Mouse (Mus musculus) stomach, postnatal 0 days (tissue): ENCODE measurements at regions not wholly inside any gene's neighbourhood (a gene's known extent, or its start where the extent isn't known, plus 50 kb on each side); places are given as distances from the start of the nearest gene placed in this dataset.

Experiments
- ATAC-seq: fragments of 200-750 bp; cut with Nextera tagmentation; 2 replicates; pipeline ENCODE4 v1.8.0; 2017; ENCODE audit not compliant: low FRiP score, low TSS enrichment
- DNase-seq: peaks from one replicate; pipeline ENCODE4 v3.0.0-alpha.2; 2016; ENCODE audit warnings: low spot score
- H3K27ac ChIP-seq: fragments of 300-500 bp; sonication (generic); replicated peaks from 2 replicates; pipeline ENCODE4 v1.5.1; 2014; ENCODE audit warnings: mild to moderate bottlenecking, control low read depth
- H3K27me3 ChIP-seq: fragments of 300-500 bp; sonication (generic); 2 replicates; pipeline ENCODE4 v1.6.1; 2014; ENCODE audit warnings: low read length; ENCODE audit not compliant: control insufficient read depth, insufficient read depth
- H3K36me3 ChIP-seq: fragments of 300-500 bp; sonication (generic); 2 replicates; pipeline ENCODE4 v1.6.1; 2014; ENCODE audit warnings: low read length, mixed read lengths; ENCODE audit not compliant: control insufficient read depth, insufficient read depth
- H3K4me1 ChIP-seq: fragments of 300-500 bp; sonication (generic); replicated peaks from 2 replicates; pipeline ENCODE4 v1.6.1; 2014; ENCODE audit warnings: antibody characterized with exemption; ENCODE audit not compliant: control insufficient read depth, insufficient read depth
- H3K4me2 ChIP-seq: fragments of 300-500 bp; sonication (generic); replicated peaks from 2 replicates; pipeline ENCODE4 v1.6.1; 2014; ENCODE audit warnings: low read depth, mild to moderate bottlenecking, control low read depth, moderate library complexity
- H3K4me3 ChIP-seq: fragments of 300-500 bp; sonication (generic); 2 replicates; pipeline ENCODE4 v1.5.1; 2014; ENCODE audit warnings: low read depth, low read length, control low read depth
- H3K9ac ChIP-seq: fragments of 300-500 bp; sonication (generic); 2 replicates; pipeline ENCODE4 v1.6.1; 2014; ENCODE audit warnings: mild to moderate bottlenecking, low read length, control low read depth, mixed read lengths
- H3K9me3 ChIP-seq: fragments of 300-500 bp; sonication (generic); 2 replicates; pipeline ENCODE4 v1.6.1; 2016; ENCODE audit warnings: low read length; ENCODE audit not compliant: control insufficient read depth
- CTCF ChIP-seq: IDR thresholded peaks from 2 replicates; pipeline ENCODE4 v1.5.1; 2016; ENCODE audit warnings: antibody characterized with exemption, low read depth, mild to moderate bottlenecking, moderate library complexity
- EP300 ChIP-seq: optimal IDR thresholded peaks from 2 replicates; pipeline ENCODE3; 2016; ENCODE audit warnings: antibody characterized with exemption
- WGBS: fragments of 180-500 bp; shearing (Covaris S2); extraction: QIAGEN DNeasy Blood & Tissue Kit; methylation state at CpG from one replicate; pipeline ENCODE4 v1.1.7; 2014; 5-methylcytosine and 5-hydroxymethylcytosine counted together

DNA sequence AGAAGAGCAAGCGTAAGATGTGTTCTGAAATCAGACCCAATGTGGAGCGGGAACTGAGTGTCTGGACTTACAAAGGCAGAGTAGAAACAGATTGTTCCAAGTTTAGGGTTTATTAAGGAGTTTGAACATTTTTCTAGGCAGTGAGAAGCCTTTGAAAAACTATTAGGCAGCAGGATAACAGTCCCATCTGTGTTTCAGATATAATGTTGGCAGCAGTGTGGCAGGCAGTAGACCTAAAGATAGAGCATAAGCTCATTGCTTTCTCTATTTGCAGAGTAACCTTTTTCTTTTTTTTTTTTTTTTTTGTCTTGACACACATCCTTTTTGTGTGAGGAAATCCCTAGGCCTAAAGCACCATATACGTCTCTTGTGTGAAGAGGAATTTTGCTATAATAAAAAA, 429.6 kb downstream of the Plcl1 start:
- Histone ChIP-seq H3K36me3 (no peaks in the 10 kb centered on the region), H3K9ac (no peak overlapping the region), H3K9me3 (no peaks in the 10 kb centered on the region), H3K4me3 (no peak overlapping the region), H3K4me2 (no peak overlapping the region), H3K27me3 (no peaks in the 10 kb centered on the region), H3K27ac (no peak overlapping the region), H3K4me1 (no peaks in the 10 kb centered on the region)
- ATAC-seq (no peak), DNase-seq (no peak)
- TF ChIP-seq EP300 (no peak), CTCF (no peak)
- 87% methylated on average over 3 of the region's 3 CpGs for WGBS

DNA sequence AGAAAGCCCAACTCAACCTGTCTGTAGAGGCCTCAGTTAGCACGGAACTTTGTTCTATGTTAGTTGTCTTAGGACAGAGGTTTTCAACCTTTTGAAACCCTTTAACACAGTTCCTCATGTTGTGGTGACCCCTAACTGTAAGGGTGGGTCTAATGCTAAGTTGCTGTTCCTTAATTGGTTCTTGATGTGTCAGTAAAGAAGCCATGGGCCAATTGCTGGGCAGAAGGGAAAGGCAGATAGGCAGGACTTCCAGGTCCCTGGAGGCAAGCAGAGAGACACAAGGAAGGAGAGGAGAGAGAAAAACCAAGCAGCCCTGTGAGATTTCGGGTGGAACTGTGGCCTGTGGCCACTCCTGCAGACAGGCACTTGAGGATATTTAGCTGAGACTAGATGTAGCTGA, 431.0 kb downstream of the Plcl1 start:
- Histone ChIP-seq H3K4me1 (no peaks in the 10 kb centered on the region), H3K4me2 (no peak overlapping the region), H3K4me3 (no peak overlapping the region), H3K36me3 (no peaks in the 10 kb centered on the region), H3K9me3 (no peaks in the 10 kb centered on the region), H3K27ac (no peak overlapping the region), H3K9ac (no peak overlapping the region), H3K27me3 (no peaks in the 10 kb centered on the region)
- DNase-seq (no peak), ATAC-seq (no peak)
- 90% methylated on average over 2 of the region's 2 CpGs for WGBS
- TF ChIP-seq CTCF: no peak
- TF ChIP-seq EP300: no peak

DNA sequence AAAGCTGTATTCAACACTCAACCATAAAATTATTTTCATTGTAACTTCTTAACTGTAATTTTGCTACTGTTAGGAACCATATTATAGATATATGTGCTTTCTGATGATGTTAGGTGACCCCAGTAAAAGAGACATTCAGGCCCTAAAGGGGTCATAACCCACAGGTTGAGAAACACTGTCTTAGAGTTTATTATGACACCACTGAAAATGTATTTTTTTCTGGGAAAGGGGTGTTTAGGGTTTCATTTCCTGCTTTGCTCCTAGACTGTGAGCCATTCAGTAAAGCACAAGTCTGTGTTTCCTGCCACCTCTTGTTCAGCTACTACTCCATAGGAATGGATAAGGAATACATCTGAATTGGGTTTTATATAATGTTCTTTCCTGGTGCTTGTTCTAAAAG, 431.6 kb downstream of the Plcl1 start:
- Histone ChIP-seq H3K4me1 (no peaks in the 10 kb centered on the region), H3K4me3 (no peak overlapping the region), H3K9me3 (no peaks in the 10 kb centered on the region), H3K27me3 (no peaks in the 10 kb centered on the region), H3K9ac (no peak overlapping the region), H3K27ac (no peak overlapping the region), H3K36me3 (no peaks in the 10 kb centered on the region), H3K4me2 (no peak overlapping the region)
- no peak for DNase-seq
- no peak for ATAC-seq
- TF ChIP-seq EP300 (no peak), CTCF (no peak)

DNA sequence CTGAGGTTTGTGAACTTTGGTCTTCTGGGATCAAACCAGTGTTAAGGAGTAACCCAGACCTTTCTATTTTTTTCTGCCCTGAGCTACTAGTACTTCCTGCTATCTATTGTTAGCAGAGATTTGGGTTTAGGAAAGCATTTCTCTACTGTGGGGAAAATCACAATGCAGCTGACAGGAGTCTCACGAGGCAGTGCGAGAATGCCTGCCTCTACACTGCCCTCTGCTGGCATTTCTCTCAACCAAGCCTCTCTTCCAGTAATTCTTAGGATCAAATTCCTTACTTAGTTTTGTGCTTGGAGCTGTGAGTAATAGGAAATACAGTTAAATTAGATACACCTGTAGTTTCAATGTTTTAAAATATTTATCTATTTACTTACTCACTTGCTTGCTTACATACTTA, 432.4 kb downstream of the Plcl1 start:
- ATAC-seq: no peak
- peak; percentile 86 for TF ChIP-seq CTCF
- no peak for TF ChIP-seq EP300
- no peak overlapping the region for H3K27ac ChIP-seq

DNA sequence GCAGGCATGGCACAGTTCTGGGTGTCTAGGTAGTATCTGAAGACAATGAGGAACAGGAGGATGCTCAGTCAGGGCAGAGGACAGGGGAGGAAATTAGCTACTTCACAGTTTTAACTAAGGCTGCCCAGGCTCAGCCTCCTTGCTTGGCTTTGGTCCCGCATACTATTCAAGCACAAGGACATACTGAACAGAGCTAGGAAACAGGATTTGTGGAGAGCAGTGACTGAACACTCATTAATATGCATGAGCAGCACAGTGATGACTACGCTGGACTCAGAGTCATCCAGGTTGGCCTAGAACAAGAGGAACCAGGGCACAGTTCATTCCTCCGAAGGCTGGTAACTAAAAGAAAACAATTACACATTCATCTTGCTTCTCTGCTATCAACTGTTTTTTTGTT, 443.1 kb downstream of the Plcl1 start:
- Histone ChIP-seq H3K36me3 (no peaks in the 10 kb centered on the region), H3K9me3 (no peaks in the 10 kb centered on the region), H3K27me3 (no peaks in the 10 kb centered on the region), H3K27ac (no peak overlapping the region), H3K9ac (no peak overlapping the region), H3K4me3 (no peak overlapping the region), H3K4me2 (no peak overlapping the region), H3K4me1 (no peaks in the 10 kb centered on the region)
- 80% methylated on average over 3 of the region's 3 CpGs for whole genome bisulfite sequencing
- DNase-seq (no peak), ATAC-seq (no peak)
- TF ChIP-seq CTCF: no peak
- no peak for TF ChIP-seq EP300

More for the DNA sequence above, 432.4 kb downstream of the Plcl1 start:
- DNase-seq: peak; percentile 49
- H3K9me3 ChIP-seq: no peaks in the 10 kb centered on the region
- H3K27me3 ChIP-seq: no peaks in the 10 kb centered on the region
- no peak overlapping the region for H3K4me2 ChIP-seq
- no peak overlapping the region for H3K4me3 ChIP-seq
- no peak overlapping the region for H3K9ac ChIP-seq
- H3K4me1 ChIP-seq: no peaks in the 10 kb centered on the region
- 0% methylated on average over 2 of the region's 2 CpGs for WGBS
- H3K36me3 ChIP-seq: no peaks in the 10 kb centered on the region

DNA sequence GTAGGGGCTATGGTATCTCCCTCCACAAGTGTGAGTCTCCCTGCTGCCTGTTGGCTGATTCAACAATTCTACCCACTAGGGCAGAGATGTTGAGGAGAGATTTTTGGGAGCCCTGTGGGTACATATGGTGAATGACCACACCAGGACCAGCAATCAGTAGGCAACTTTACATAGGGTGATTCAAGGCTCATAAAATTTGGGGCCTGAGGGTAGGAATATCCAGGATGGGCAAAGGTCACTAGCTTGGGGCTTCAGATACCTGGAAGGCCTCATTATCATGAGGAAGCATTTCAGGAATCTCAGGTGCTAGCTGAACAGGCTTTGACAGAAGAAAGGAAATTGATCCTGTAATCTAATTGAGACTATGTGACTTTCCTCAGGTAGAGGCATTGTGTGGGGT, 446.6 kb downstream of the Plcl1 start:
- H3K27me3 ChIP-seq: no peaks in the 10 kb centered on the region
- DNase-seq (no peak), ATAC-seq (no peak)
- H3K4me2 ChIP-seq: no peak overlapping the region
- H3K9me3 ChIP-seq: no peaks in the 10 kb centered on the region
- H3K27ac ChIP-seq: no peak overlapping the region
- no peaks in the 10 kb centered on the region for H3K4me1 ChIP-seq
- no peaks in the 10 kb centered on the region for H3K36me3 ChIP-seq
- TF ChIP-seq EP300 (no peak), CTCF (no peak)
- no peak overlapping the region for H3K9ac ChIP-seq
- no peak overlapping the region for H3K4me3 ChIP-seq

DNA sequence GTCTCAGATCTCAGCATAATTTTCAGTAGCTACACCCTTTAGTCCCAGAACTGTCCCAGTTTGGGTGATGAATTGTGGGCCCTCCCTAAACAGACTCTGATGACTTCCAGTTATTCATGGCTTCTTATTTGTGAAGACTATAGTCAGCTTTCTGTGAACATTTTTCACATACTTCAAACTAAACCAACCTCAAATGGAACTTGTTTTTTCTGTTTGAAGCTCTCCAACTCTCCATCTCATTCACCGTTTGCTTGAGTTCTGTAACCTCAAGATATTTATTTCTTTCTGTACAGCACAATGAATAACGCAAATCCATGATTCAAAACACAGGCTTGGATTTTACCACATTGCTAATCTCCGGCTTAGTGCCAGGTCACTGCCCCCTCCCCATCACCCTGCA, 453.4 kb downstream of the Plcl1 start:
- Histone ChIP-seq H3K4me3 (no peak overlapping the region), H3K4me1 (no peaks in the 10 kb centered on the region), H3K27me3 (no peaks in the 10 kb centered on the region), H3K9me3 (no peaks in the 10 kb centered on the region), H3K27ac (no peak overlapping the region), H3K9ac (no peak overlapping the region), H3K4me2 (no peak overlapping the region), H3K36me3 (no peaks in the 10 kb centered on the region)
- DNase-seq: no peak
- no peak for ATAC-seq
- TF ChIP-seq CTCF (no peak), EP300 (no peak)
- WGBS: 59% methylated on average over 3 of the region's 3 CpGs
